Mouse (Mus musculus) C2C12 (cell line): Measurements from ENCODE around the gene Chadl.

ENCODE experiments used
- CEBPB ChIP-seq: IDR thresholded peaks from one replicate; pipeline ENCODE4 v1.6.1; 2011; ENCODE audit warnings: low read depth, mild to moderate bottlenecking, control low read depth, moderate library complexity
- CTCF ChIP-seq: IDR thresholded peaks from one replicate; pipeline ENCODE4 v1.5.1; 2011; ENCODE audit not compliant: control insufficient read depth, insufficient read depth, insufficient read length
- MAX ChIP-seq: IDR thresholded peaks from one replicate; pipeline ENCODE4 v1.6.1; 2011; ENCODE audit warnings: mild to moderate bottlenecking, control low read depth
- MYOG ChIP-seq: IDR thresholded peaks from one replicate; pipeline ENCODE4 v1.6.1; 2011; ENCODE audit not compliant: control insufficient read depth, insufficient read length; ENCODE audit errors: extremely low read depth
- USF1 ChIP-seq: IDR thresholded peaks from one replicate; pipeline ENCODE4 v1.6.1; 2011; ENCODE audit warnings: low read depth, mild to moderate bottlenecking, control low read depth, moderate library complexity

- TF ChIP-seq CTCF = no peak
- no peak for TF ChIP-seq MAX
- TF ChIP-seq CEBPB = no peak
- no peak for TF ChIP-seq USF1
- TF ChIP-seq MYOG = no peak
Observed at GRCm38 (mm10) chr15:81650636-81651035, 46.5 kb downstream of the Chadl start.
